Mouse (Mus musculus) midbrain, embryonic 15.5 days (tissue): ENCODE measurements around the gene Basp1. TPM values are rescaled to one million over a fixed set of nuclear protein-coding genes. Genes with fewer than 3 reads are reported as not detected.

ENCODE experiments used
- ATAC-seq: fragments of 200-750 bp; cut with Nextera tagmentation; replicated peaks from 2 replicates; pipeline ENCODE4 v1.8.0; 2017; ENCODE audit warnings: moderate TSS enrichment
- H3K27ac ChIP-seq: fragments of 300-500 bp; sonication (generic); 2 replicates; pipeline ENCODE4 v1.5.1; 2015; ENCODE audit warnings: mild to moderate bottlenecking, inconsistent platforms
- H3K27me3 ChIP-seq: fragments of 300-500 bp; sonication (generic); replicated peaks from 2 replicates; pipeline ENCODE4 v1.6.1; 2015; ENCODE audit warnings: inconsistent platforms
- H3K36me3 ChIP-seq: fragments of 300-500 bp; sonication (generic); replicated peaks from 2 replicates; pipeline ENCODE4 v1.6.1; 2015; ENCODE audit warnings: inconsistent platforms
- H3K4me1 ChIP-seq: fragments of 300-500 bp; sonication (generic); 2 replicates; pipeline ENCODE4 v1.6.1; 2015; ENCODE audit warnings: inconsistent platforms
- H3K4me2 ChIP-seq: fragments of 300-500 bp; sonication (generic); 2 replicates; pipeline ENCODE4 v1.6.1; 2015; ENCODE audit warnings: inconsistent platforms, mild to moderate bottlenecking, moderate library complexity
- H3K4me3 ChIP-seq: fragments of 300-500 bp; sonication (generic); 2 replicates; pipeline ENCODE4 v1.5.1; 2015; ENCODE audit warnings: mild to moderate bottlenecking, inconsistent platforms
- H3K9ac ChIP-seq: fragments of 300-500 bp; sonication (generic); 2 replicates; pipeline ENCODE4 v1.6.1; 2015; ENCODE audit warnings: mild to moderate bottlenecking, inconsistent platforms
- H3K9me3 ChIP-seq: fragments of 300-500 bp; sonication (generic); 2 replicates; pipeline ENCODE4 v1.6.1; 2016; ENCODE audit warnings: inconsistent platforms
- WGBS: fragments of 180-500 bp; shearing (Covaris S2); methylation state at CpG from one replicate; pipeline ENCODE4 v1.1.7; 2015; ENCODE audit warnings: mixed read lengths; 5-methylcytosine and 5-hydroxymethylcytosine counted together
- polyA plus RNA-seq: library from polyadenylated mRNA; unstranded; fragments of >200 nt; fragmentation: Nextera tagmentation; extraction: Ambion mirVana; gene quantifications from 2 replicates; pipeline ENCODE4 v1.2.1, GENCODE M21; 2015

Basp1 gene
- polyA plus RNA-seq, 1 experiment from 2014 or later: 375 TPM

GRCm38 (mm10) chr15:25353498-25353897 is 60.1 kb downstream of the Basp1 start:
- H3K27ac ChIP-seq: no peak overlapping the region
- no peak overlapping the region for H3K9ac ChIP-seq
- 85% methylated on average over 6 of the region's 6 CpGs for WGBS
- no peaks in the 10 kb centered on the region for H3K27me3 ChIP-seq
- no peak for ATAC-seq
- no peak overlapping the region for H3K4me3 ChIP-seq
- no peak overlapping the region for H3K4me2 ChIP-seq
- no peaks in the 10 kb centered on the region for H3K36me3 ChIP-seq
- H3K4me1 ChIP-seq: peaks cover 7% of the 10 kb centered on the region
- H3K9me3 ChIP-seq: no peaks in the 10 kb centered on the region

GRCm38 (mm10) chr15:25343263-25343662 is 70.3 kb downstream of the Basp1 start:
- Histone ChIP-seq H3K27me3 (no peaks in the 10 kb centered on the region), H3K36me3 (no peaks in the 10 kb centered on the region), H3K4me3 (no peak overlapping the region), H3K9me3 (no peaks in the 10 kb centered on the region), H3K9ac (no peak overlapping the region), H3K4me1 (no peaks in the 10 kb centered on the region), H3K27ac (no peak overlapping the region), H3K4me2 (no peak overlapping the region)
- 49% methylated on average over 6 of the region's 6 CpGs for WGBS
- no peak for ATAC-seq

GRCm38 (mm10) chr15:25335277-25335676 is 78.3 kb downstream of the Basp1 start:
- H3K36me3 ChIP-seq: no peaks in the 10 kb centered on the region
- no peak overlapping the region for H3K4me2 ChIP-seq
- H3K9ac ChIP-seq: no peak overlapping the region
- H3K4me1 ChIP-seq: no peaks in the 10 kb centered on the region
- WGBS: 89% methylated on average over 11 of the region's 11 CpGs
- no peak overlapping the region for H3K27ac ChIP-seq
- H3K27me3 ChIP-seq: no peaks in the 10 kb centered on the region
- H3K9me3 ChIP-seq: no peaks in the 10 kb centered on the region
- no peak for ATAC-seq
- no peak overlapping the region for H3K4me3 ChIP-seq

GRCm38 (mm10) chr15:25331877-25332445 is 81.6 kb downstream of the Basp1 start:
- WGBS: 42% methylated on average over 16 of the region's 16 CpGs
- Histone ChIP-seq H3K27ac (no peak overlapping the region), H3K27me3 (no peaks in the 10 kb centered on the region), H3K36me3 (no peaks in the 10 kb centered on the region), H3K9me3 (no peaks in the 10 kb centered on the region), H3K4me3 (no peak overlapping the region), H3K4me2 (no peak overlapping the region), H3K4me1 (no peaks in the 10 kb centered on the region), H3K9ac (no peak overlapping the region)
- no peak for ATAC-seq

- Histone ChIP-seq H3K9ac (no peak overlapping the region), H3K36me3 (no peaks in the 10 kb centered on the region), H3K27me3 (no peaks in the 10 kb centered on the region), H3K9me3 (no peaks in the 10 kb centered on the region), H3K4me1 (no peaks in the 10 kb centered on the region), H3K27ac (no peak overlapping the region), H3K4me2 (no peak overlapping the region), H3K4me3 (no peak overlapping the region)
- 48% methylated on average over 4 of the region's 4 CpGs for WGBS
- ATAC-seq: no peak
These were observed 82.6 kb downstream of the Basp1 start for GRCm38 (mm10) chr15:25330946-25331345.

- no peaks in the 10 kb centered on the region for H3K9me3 ChIP-seq
- no peaks in the 10 kb centered on the region for H3K27me3 ChIP-seq
- no peak overlapping the region for H3K4me2 ChIP-seq
- 84% methylated on average over 2 of the region's 2 CpGs for WGBS
- H3K4me3 ChIP-seq: no peak overlapping the region
- H3K9ac ChIP-seq: no peak overlapping the region
- H3K36me3 ChIP-seq: no peaks in the 10 kb centered on the region
- H3K27ac ChIP-seq: no peak overlapping the region
- H3K4me1 ChIP-seq: no peaks in the 10 kb centered on the region
- no peak for ATAC-seq
These were observed 91.0 kb downstream of the Basp1 start for GRCm38 (mm10) chr15:25322601-25323000.

GRCm38 (mm10) chr15:25322111-25322510 is 91.5 kb downstream of the Basp1 start:
- Histone ChIP-seq H3K27ac (no peak overlapping the region), H3K9ac (no peak overlapping the region), H3K36me3 (no peaks in the 10 kb centered on the region), H3K4me3 (no peak overlapping the region), H3K4me2 (no peak overlapping the region), H3K27me3 (no peaks in the 10 kb centered on the region), H3K4me1 (no peaks in the 10 kb centered on the region), H3K9me3 (no peaks in the 10 kb centered on the region)
- 96% methylated on average over 3 of the region's 3 CpGs for WGBS
- ATAC-seq: no peak

- Histone ChIP-seq H3K4me2 (no peak overlapping the region), H3K27ac (no peak overlapping the region), H3K27me3 (no peaks in the 10 kb centered on the region), H3K9ac (no peak overlapping the region), H3K36me3 (no peaks in the 10 kb centered on the region), H3K4me3 (no peak overlapping the region), H3K4me1 (no peaks in the 10 kb centered on the region), H3K9me3 (no peaks in the 10 kb centered on the region)
- 92% methylated on average over 4 of the region's 4 CpGs for WGBS
- ATAC-seq: no peak
These were observed 91.9 kb downstream of the Basp1 start for GRCm38 (mm10) chr15:25321636-25322035.

- no peak overlapping the region for H3K27ac ChIP-seq
- no peaks in the 10 kb centered on the region for H3K36me3 ChIP-seq
- no peaks in the 10 kb centered on the region for H3K9me3 ChIP-seq
- H3K4me1 ChIP-seq: no peaks in the 10 kb centered on the region
- H3K27me3 ChIP-seq: no peaks in the 10 kb centered on the region
- no peak overlapping the region for H3K4me2 ChIP-seq
- no peak overlapping the region for H3K4me3 ChIP-seq
- H3K9ac ChIP-seq: no peak overlapping the region
- WGBS: 98% methylated on average over 3 of the region's 3 CpGs
- no peak for ATAC-seq
These were observed 99.1 kb downstream of the Basp1 start for GRCm38 (mm10) chr15:25314471-25314870.

Other genes with a start within 250 kb of the Basp1 start
- gene Myo10, start 208.8 kb upstream of the Basp1 start, polyA plus RNA-seq: 28.1 and 30.8 TPM in 2 replicates